Mouse (Mus musculus) spleen, adult 18-20 months (tissue): ENCODE data around the gene Tcea2.

Experiments
- DNase-seq, 2 experiments: peaks; one replicate each; pipeline ENCODE4 v3.0.0; 2022; ENCODE audit warnings: mixed read lengths in 2 of 2

Tcea2 gene

GRCm38 (mm10) chr2:181675454-181675853 is 4.7 kb upstream of the Tcea2 start:
- DNase-seq, result no peak

GRCm38 (mm10) chr2:181676424-181676823 is 3.7 kb upstream of the Tcea2 start:
- DNase-seq, result no peak

DNA sequence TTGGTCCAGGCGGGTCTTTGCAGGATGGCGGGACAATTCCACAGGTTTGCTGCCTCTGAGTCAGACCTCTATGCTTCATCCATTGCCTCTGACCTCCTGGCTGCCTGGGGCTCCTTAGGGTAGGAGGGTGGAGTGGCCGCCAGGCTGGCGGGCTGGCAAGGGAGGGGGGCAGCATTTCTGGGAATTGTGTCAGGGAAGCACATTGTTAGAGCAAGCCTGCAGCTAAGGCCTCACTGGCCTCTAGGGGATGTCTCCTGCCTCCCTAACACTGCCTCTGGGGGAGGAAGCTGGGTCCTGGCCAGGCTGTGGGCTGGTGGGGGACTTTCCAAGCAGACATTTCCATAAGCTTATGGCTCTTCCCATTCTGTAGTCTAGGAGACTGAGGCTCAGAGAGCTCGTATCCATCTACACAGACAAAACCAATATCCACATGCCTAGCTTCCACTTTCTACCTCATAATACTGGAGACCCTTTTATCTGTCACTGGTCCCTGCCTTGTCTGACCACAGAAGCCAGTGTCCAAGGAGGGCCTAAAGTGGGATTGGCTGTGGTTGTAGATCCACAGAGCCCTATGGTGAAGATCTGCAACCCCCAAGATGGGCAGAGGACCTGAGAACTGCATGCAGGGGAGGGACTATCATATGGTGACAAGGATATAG is 2.9 kb upstream of the Tcea2 start:
- DNase-seq, result no peak

GRCm38 (mm10) chr2:181677755-181678098 is 2.4 kb upstream of the Tcea2 start:
- no peak for DNase-seq

- DNase-seq, result peak; percentile 61 to 69
Observed at GRCm38 (mm10) chr2:181678780-181679179, 1.3 kb upstream of the Tcea2 start.

GRCm38 (mm10) chr2:181680716-181681117 is 607 bp downstream of the Tcea2 start:
- DNase-seq, result no peak

DNA sequence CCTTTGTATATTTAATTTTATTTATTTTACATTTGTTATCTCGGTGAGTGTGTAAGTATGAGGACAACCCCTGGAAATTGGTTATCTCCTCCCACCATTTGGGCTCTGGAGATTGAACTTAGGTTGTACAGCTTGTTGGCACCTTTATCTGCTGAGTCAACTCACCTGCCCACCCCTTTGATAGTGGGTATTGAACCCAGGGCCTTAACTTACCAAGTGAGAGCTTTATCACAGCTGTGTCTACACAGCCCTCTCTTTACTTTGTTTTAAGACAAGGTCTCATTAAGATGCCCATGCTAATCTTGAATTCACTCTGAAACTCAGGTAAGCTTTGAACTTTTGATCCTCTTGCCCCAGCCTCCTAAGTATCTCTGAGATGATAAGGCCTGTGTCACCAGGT is 1.9 kb downstream of the Tcea2 start:
- no peak for DNase-seq

DNA sequence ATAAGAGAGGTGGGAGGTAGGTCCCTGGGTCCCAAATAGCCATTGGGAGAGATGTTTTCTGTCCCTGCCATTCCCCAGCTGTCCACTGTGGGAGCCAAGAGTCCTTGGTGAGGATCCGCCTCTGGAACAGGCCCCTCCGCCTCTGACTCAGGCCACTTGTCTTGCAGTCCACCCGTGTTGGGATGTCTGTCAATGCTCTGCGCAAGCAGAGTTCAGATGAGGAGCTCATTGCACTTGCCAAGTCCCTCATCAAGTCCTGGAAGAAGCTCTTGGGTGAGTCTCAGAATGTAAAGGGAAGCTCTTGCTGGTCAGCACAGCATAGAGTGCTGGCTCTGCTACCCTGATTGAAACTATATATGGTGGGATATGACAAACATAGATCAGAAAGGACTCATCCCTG is 3.3 kb downstream of the Tcea2 start:
- DNase-seq, result no peak

DNA sequence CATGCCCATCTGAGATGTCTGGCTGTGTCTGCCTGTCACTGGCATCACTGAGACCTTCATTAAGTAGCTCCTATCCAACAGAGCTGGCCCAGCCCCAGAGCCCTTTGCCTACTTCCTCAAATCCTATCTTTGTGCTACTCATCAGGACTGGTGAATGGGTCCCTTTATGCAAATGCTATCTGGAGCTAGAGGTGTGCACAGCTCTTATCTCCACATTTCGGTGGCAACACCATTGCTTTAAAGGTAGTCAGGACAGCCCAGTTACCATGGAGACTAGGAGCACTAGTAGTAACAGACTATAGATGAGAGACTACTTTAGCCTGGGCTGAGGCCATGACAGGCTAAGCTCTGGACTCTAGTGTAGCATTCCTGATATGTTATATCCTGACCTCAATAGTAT is 4.6 kb downstream of the Tcea2 start:
- no peak for DNase-seq

- no peak for DNase-seq
Observed at GRCm38 (mm10) chr2:181685686-181686085, 5.6 kb downstream of the Tcea2 start.

DNA sequence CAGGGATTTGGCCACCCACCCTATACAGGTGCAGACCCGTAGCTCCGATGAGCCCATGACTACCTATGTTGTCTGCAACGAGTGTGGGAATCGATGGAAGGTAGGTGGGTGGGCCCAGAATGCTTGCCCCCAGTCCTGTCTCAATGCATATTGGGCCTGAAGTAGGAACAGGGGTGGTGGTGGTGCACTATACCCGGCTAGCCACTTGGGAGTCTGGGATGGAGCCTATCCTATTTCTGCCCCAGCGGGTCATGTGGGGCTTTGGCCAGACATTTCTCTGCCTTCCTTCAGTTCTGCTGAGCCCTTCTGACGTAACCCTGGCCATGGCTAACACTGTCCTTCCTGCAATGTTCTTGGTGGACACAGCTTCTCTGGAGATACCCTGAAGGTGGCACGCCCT is 7.5 kb downstream of the Tcea2 start:
- DNase-seq, result no peak

- no peak for DNase-seq
Observed at GRCm38 (mm10) chr2:181689466-181690160, 9.5 kb downstream of the Tcea2 start.

- DNase-seq, result no peak
Observed at GRCm38 (mm10) chr2:181691083-181691482, 11.0 kb downstream of the Tcea2 start.

- peak in 1 of 2 experiments; percentile 47 for DNase-seq
Observed at GRCm38 (mm10) chr2:181691571-181691970, 11.5 kb downstream of the Tcea2 start.

DNA sequence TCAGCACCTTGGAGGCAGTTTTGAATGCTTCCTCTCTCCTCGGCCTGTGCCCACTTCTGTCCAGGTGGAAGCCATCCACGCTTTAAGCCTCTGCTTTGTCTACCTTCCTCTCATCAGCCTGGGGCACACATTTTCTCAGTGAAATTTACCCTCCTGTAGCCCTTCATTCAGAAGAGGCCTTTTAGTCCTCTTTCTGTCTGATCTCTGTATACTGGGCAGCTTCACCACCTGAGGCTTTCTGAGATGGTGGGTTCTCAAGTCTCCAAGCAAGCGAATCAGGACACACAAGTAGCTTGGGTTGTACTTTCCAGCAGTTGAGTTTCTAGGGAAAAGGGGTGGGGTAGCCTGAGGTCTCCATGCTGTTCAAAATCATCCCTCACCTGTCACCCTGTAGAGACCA is 12.2 kb downstream of the Tcea2 start:
- no peak for DNase-seq

- DNase-seq, result peak; percentile 87 to 92
Observed at GRCm38 (mm10) chr2:181693339-181694280, 13.5 kb downstream of the Tcea2 start, which contains the start of gene Rgs19. Gene Rgs19 (minus strand): TSS chr2:181693977.

GRCm38 (mm10) chr2:181694581-181694980 is 14.5 kb downstream of the Tcea2 start:
- DNase-seq, result no peak

DNA sequence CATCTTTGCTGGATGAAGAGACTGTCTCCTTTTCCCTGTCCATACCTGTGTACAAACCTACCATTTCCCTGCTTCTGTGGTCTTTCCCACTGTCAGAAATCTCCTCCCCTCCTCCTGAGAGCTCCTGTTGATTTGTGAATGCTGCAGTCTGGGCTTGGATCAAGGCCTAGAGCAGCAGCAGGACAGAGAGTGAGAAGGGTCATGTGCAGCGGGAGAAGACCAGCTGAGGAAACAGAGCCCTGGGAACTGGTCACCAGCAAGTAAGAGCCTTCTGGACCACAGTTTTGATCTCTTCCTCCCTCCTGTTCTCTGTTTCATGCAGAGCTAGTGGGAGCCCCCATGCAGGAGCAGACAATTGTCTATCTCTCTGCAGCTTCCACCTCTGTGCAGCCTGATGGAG is 15.7 kb downstream of the Tcea2 start:
- DNase-seq, result no peak

DNA sequence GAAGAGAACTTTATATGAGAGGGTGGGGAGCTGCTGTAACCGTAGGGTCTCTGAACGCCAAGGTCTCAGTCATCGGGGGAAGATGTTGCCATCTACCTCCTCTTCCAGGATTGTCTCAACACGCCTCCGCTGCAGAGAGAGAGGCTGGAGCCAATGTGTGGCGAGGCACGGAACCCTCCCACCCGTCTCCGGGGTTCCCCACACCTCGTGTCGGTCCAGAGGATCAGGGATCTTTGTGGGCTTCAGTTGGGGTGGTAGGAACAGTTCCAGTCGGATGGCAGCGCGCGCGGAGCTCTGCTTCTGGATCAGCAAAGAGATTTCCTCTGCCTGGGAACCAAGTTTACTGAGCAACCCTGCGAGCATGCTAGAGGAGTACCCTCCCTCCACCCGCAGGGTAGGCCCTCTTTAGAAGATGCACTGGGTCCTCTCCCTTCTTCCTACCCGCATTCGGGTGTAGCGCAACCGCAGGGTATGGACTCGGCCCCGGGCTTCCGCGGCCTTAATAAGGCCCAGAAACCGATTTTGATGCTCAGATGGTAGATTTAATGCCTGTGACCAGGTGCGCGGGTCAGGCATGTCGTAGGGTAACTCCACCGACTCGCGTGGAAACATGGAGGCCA is 16.8 kb downstream of the Tcea2 start:
- no peak for DNase-seq

DNA sequence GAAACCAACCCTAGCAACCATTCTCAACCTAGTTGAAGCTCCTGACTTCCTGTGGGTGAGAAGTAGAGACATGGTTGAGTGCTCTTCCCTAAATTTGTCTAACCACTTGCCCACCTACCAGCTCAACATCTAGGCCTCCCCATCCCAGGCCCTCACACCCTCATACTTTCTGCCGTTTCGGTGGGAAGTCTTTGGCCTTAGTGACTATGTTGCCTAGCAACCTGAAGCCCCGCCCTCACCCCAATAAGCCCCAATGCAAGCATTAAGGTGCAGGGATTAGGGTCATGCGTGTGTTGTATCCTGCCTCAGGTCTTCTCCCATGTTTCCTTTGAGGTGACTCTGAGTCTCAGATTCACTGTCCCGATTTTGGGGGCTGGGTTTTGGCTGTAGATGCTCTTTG is 18.1 kb downstream of the Tcea2 start, which contains the start of gene Lkaaear1:
TSS of gene Lkaaear1 (minus strand) at position 202 of the 400 bp plus-strand sequence.
- peak in 1 of 2 experiments; percentile 46 for DNase-seq

DNA sequence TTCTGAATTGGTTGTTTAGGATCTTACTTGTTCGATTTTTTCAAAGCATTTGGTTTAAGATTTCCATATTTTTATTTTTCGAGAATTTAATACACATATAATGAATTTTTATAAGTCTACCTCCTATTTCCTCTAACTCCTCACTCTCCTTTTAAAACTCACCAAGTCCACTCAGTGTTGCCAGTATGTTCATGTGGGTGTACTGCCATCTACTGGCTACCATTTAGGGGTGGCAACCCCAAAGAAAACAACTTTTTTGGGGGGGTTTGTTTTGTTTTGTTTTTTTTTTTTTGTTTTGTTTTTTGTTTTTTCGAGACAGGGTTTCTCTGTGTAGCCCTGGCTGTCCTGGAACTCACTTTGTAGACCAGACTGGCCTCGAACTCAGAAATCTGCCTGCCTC is 26.6 kb downstream of the Tcea2 start:
- no peak for DNase-seq

- no peak for DNase-seq
Observed at GRCm38 (mm10) chr2:181713749-181714148, 33.6 kb downstream of the Tcea2 start.

GRCm38 (mm10) chr2:181714903-181715326 is 34.8 kb downstream of the Tcea2 start, which contains the start of gene Oprl1:
Gene Oprl1 (plus strand): TSS chr2:181715016.
- no peak for DNase-seq
